In genomic region chr17:94749466-94750135, GRCm38 (mm10) we compare ENCODE assay signal across 8 mouse cellular contexts. TPM values are rescaled to one million over a fixed set of nuclear protein-coding genes. Genes with fewer than 3 reads are reported as not detected.
DNase-seq lines count a peak whose midpoint lies in the region; ATAC-seq and TF ChIP-seq lines count a peak whose summit lies in the region.

Mettl4 (minus strand) TSS chr17:94750019.

- no peaks in the 10 kb centered on the region for H3K79me2 ChIP-seq in heart, adult 2 months (replicated peaks; ENCODE audit: control insufficient read depth, insufficient read depth, low read length)

- ATAC-seq in embryonic facial prominence, embryonic 14.5 days (ENCODE audit: low read depth), result peak; percentile 98
- peak; percentile 98 for ATAC-seq in limb, embryonic 13.5 days (ENCODE audit: low FRiP score, low read depth)
- ATAC-seq in midbrain, embryonic 16.5 days, result peak; percentile 99

- peak within 1 kb of the TSS; percentile 97 for H3K27ac ChIP-seq in embryonic facial prominence, embryonic 14.5 days (replicated peaks; ENCODE audit: low read depth, low read length)
- H3K27ac ChIP-seq in heart, adult 2 months, result peak within 1 kb of the TSS; percentile 79
- peak within 1 kb of the TSS; percentile 93 for H3K27ac ChIP-seq in limb, embryonic 13.5 days
- H3K27ac ChIP-seq in midbrain, embryonic 16.5 days (ENCODE audit: low read length), result peak within 1 kb of the TSS; percentile 92

- under 1% methylated on average over 53 of the region's 56 CpGs for WGBS in embryonic facial prominence, embryonic 14.5 days
- WGBS in heart, adult 2 months, result under 1% methylated on average over 56 of the region's 56 CpGs
- under 1% methylated on average over 56 of the region's 56 CpGs for WGBS in limb, embryonic 13.5 days
- under 1% methylated on average over 56 of the region's 56 CpGs for WGBS in midbrain, embryonic 16.5 days

- DNase-seq in 3T3-L1 (ENCODE audit: low read depth, low spot score), result peak; percentile 94
- peak; percentile 84 for DNase-seq in adrenal gland, postnatal 4 days (ENCODE audit: low spot score in 2 of 2)
- DNase-seq in embryonic facial prominence, embryonic 14.5 days (ENCODE audit: low spot score), result peak; percentile 97
- DNase-seq in heart, adult 2 months, result peak; percentile 92 to 95
- DNase-seq in kidney, adult 8-10 months, result peak; percentile 92 to 93
- peak; percentile 85 to 92 for DNase-seq in spleen, postnatal 10 days (ENCODE audit: low spot score in 2 of 2)

- H3K27me3 ChIP-seq in embryonic facial prominence, embryonic 14.5 days (replicated peaks; ENCODE audit: control insufficient read depth, insufficient read depth, low read length), result no peaks in the 10 kb centered on the region
- H3K27me3 ChIP-seq in heart, adult 2 months (ENCODE audit: control insufficient read depth, insufficient read depth, low read length), result no peaks in the 10 kb centered on the region
- no peaks in the 10 kb centered on the region for H3K27me3 ChIP-seq in limb, embryonic 13.5 days
- no peaks in the 10 kb centered on the region for H3K27me3 ChIP-seq in midbrain, embryonic 16.5 days (ENCODE audit: control insufficient read depth, insufficient read depth, low read depth, low read length)

- H3K9me3 ChIP-seq in embryonic facial prominence, embryonic 14.5 days (ENCODE audit: control insufficient read depth, low read length), result no peaks in the 10 kb centered on the region
- H3K9me3 ChIP-seq in limb, embryonic 13.5 days, result no peaks in the 10 kb centered on the region
- no peaks in the 10 kb centered on the region for H3K9me3 ChIP-seq in midbrain, embryonic 16.5 days (replicated peaks; ENCODE audit: control insufficient read depth, low read length, poor library complexity, severe bottlenecking)

- 0 out of 2 replicates have a peak, but pooled peaks cover 3% of the 10 kb centered on the region for H3K36me3 ChIP-seq in embryonic facial prominence, embryonic 14.5 days (ENCODE audit: control insufficient read depth, insufficient read depth, low read length)
- H3K36me3 ChIP-seq in heart, adult 2 months (ENCODE audit: control insufficient read depth, insufficient read depth, low read length), result peaks cover 2% of the 10 kb centered on the region; the same call in 1 of the 2 replicates
- H3K36me3 ChIP-seq in limb, embryonic 13.5 days, result peaks cover 6% of the 10 kb centered on the region
- no peaks in the 10 kb centered on the region for H3K36me3 ChIP-seq in midbrain, embryonic 16.5 days (ENCODE audit: control insufficient read depth, insufficient read depth, low read length)

- intact Hi-C loops in heart, adult 2 months (cut with DNase I), result loop anchor here (1.0 kb wide), 1 partner anchor 85 kb away; no protein-coding TSS in a partner anchor

- H3K4me2 ChIP-seq in embryonic facial prominence, embryonic 14.5 days (ENCODE audit: low read depth, low read length), result peak within 1 kb of the TSS; percentile 69
- peak within 1 kb of the TSS; percentile 80 for H3K4me2 ChIP-seq in limb, embryonic 13.5 days (replicated peaks)
- H3K4me2 ChIP-seq in midbrain, embryonic 16.5 days (ENCODE audit: low read length), result peak within 1 kb of the TSS; percentile 84

- TF ChIP-seq EP300 in heart, adult 2 months (IDR thresholded peaks at IDR 0.05; ENCODE audit: insufficient read depth, low read depth, low read length), result no peak

- H3K4me3 ChIP-seq in embryonic facial prominence, embryonic 14.5 days (ENCODE audit: low read depth, low read length), result peak within 1 kb of the TSS; percentile 65
- H3K4me3 ChIP-seq in heart, adult 2 months, result peak within 1 kb of the TSS; percentile 71
- peak within 1 kb of the TSS; percentile 66 for H3K4me3 ChIP-seq in limb, embryonic 13.5 days
- peak within 1 kb of the TSS; percentile 56 for H3K4me3 ChIP-seq in midbrain, embryonic 16.5 days (ENCODE audit: low read depth, low read length)

- peak; percentile 54; the same call in 1 of the 2 replicates for TF ChIP-seq POLR2A in heart, adult 2 months (IDR thresholded peaks at IDR 0.05; ENCODE audit: insufficient read depth, low read depth, low read length)

- peaks cover 8% of the 10 kb centered on the region for H3K4me1 ChIP-seq in embryonic facial prominence, embryonic 14.5 days (ENCODE audit: control insufficient read depth, insufficient read depth, low read length)
- H3K4me1 ChIP-seq in heart, adult 2 months (ENCODE audit: control insufficient read depth, insufficient read depth, low read length), result peaks cover 1% of the 10 kb centered on the region
- peaks cover 15% of the 10 kb centered on the region for H3K4me1 ChIP-seq in limb, embryonic 13.5 days
- H3K4me1 ChIP-seq in midbrain, embryonic 16.5 days (ENCODE audit: control insufficient read depth, insufficient read depth, low read length), result peaks cover 14% of the 10 kb centered on the region

- H3K9ac ChIP-seq in embryonic facial prominence, embryonic 14.5 days (ENCODE audit: low read depth, low read length), result peak within 1 kb of the TSS; percentile 81
- H3K9ac ChIP-seq in heart, adult 2 months (ENCODE audit: low read depth, low read length), result peak within 1 kb of the TSS; percentile 85
- peak within 1 kb of the TSS; percentile 73 for H3K9ac ChIP-seq in limb, embryonic 13.5 days
- peak within 1 kb of the TSS; percentile 72 for H3K9ac ChIP-seq in midbrain, embryonic 16.5 days (ENCODE audit: low read depth, low read length)

- peak; percentile 12; the same call in 1 of the 2 replicates for TF ChIP-seq CTCF in heart, adult 2 months (IDR thresholded peaks at IDR 0.05)

RNA-seq across cellular contexts. Expression of gene Mettl4, which starts in this region (rescaled TPM):
- 10 to 100 TPM; 15.3 to 15.6 TPM for total RNA-seq in adrenal gland, postnatal 4 days (2021)
- 25.0 and 25.5 TPM in 2 replicates for polyA plus RNA-seq in embryonic facial prominence, embryonic 14.5 days (2014; fragmentation: Nextera tagmentation; extraction: Ambion mirVana)
- total RNA-seq in heart, adult 2 months (2021), result 1 to 10 TPM; 7.6 to 8.4 TPM
- 3.0 and 5.9 TPM in 2 replicates for polyA plus RNA-seq in heart, adult 2 months (2012; rRNA removed)
- polyA plus RNA-seq in limb, embryonic 13.5 days (2015; fragmentation: Nextera tagmentation; extraction: Ambion mirVana), result 22.6 and 24.3 TPM in 2 replicates
- 14.9 and 18.6 TPM in 2 replicates for polyA plus RNA-seq in midbrain, embryonic 16.5 days (2015; fragmentation: Nextera tagmentation; extraction: Ambion mirVana)

Comparison
In these comparisons a context has a peak if more than half of its experiments do, and no peak if none do; other contexts are left out.
1. Peak in every context shown above with its lines: DNase-seq, ATAC-seq, H3K4me3 ChIP-seq and H3K27ac ChIP-seq.